Mouse (Mus musculus) midbrain, embryonic 14.5 days (tissue): ENCODE measurements at regions not wholly inside any gene's neighbourhood (a gene's known extent, or its start where the extent isn't known, plus 50 kb on each side); places are given as distances from the start of the nearest gene placed in this dataset.

Experiments used
- ATAC-seq: fragments of 200-750 bp; cut with Nextera tagmentation; 2 replicates; pipeline ENCODE4 v1.8.0; 2017; ENCODE audit warnings: moderate number of reproducible peaks, moderate library complexity; ENCODE audit not compliant: low FRiP score, low TSS enrichment
- DNase-seq: peaks from one replicate; pipeline ENCODE4 v3.0.0-alpha.2; 2015
- H3K27ac ChIP-seq: fragments of 300-500 bp; sonication (generic); replicated peaks from 2 replicates; pipeline ENCODE4 v1.5.1; 2014; ENCODE audit warnings: mild to moderate bottlenecking, low read depth, low read length, moderate library complexity
- H3K27me3 ChIP-seq: fragments of 300-500 bp; sonication (generic); 2 replicates; pipeline ENCODE4 v1.6.1; 2014; ENCODE audit warnings: low read length, control low read depth, mixed read lengths; ENCODE audit not compliant: control insufficient read depth, insufficient read depth
- H3K36me3 ChIP-seq: fragments of 300-500 bp; sonication (generic); 2 replicates; pipeline ENCODE4 v1.6.1; 2014; ENCODE audit warnings: low read length, control low read depth; ENCODE audit not compliant: control insufficient read depth, insufficient read depth
- H3K4me1 ChIP-seq: fragments of 300-500 bp; sonication (generic); 2 replicates; pipeline ENCODE4 v1.6.1; 2014; ENCODE audit warnings: mild to moderate bottlenecking, antibody characterized with exemption, low read length, control low read depth; ENCODE audit not compliant: control insufficient read depth, insufficient read depth
- H3K4me2 ChIP-seq: fragments of 300-500 bp; sonication (generic); 2 replicates; pipeline ENCODE4 v1.6.1; 2014; ENCODE audit warnings: mild to moderate bottlenecking, low read length, moderate library complexity
- H3K4me3 ChIP-seq: fragments of 300-500 bp; sonication (generic); replicated peaks from 2 replicates; pipeline ENCODE4 v1.5.1; 2014; ENCODE audit warnings: low read depth, low read length
- H3K9ac ChIP-seq: fragments of 300-500 bp; sonication (generic); replicated peaks from 2 replicates; pipeline ENCODE4 v1.6.1; 2014; ENCODE audit warnings: mild to moderate bottlenecking, low read length, moderate library complexity
- H3K9me3 ChIP-seq: fragments of 300-500 bp; sonication (generic); 2 replicates; pipeline ENCODE4 v1.6.1; 2016; ENCODE audit warnings: low read length, control low read depth, mixed read lengths; ENCODE audit not compliant: control insufficient read depth
- WGBS: fragments of 180-500 bp; shearing (Covaris S2); extraction: QIAGEN DNeasy Blood & Tissue Kit; methylation state at CpG from one replicate; pipeline ENCODE4 v1.1.7; 2014; 5-methylcytosine and 5-hydroxymethylcytosine counted together

DNA sequence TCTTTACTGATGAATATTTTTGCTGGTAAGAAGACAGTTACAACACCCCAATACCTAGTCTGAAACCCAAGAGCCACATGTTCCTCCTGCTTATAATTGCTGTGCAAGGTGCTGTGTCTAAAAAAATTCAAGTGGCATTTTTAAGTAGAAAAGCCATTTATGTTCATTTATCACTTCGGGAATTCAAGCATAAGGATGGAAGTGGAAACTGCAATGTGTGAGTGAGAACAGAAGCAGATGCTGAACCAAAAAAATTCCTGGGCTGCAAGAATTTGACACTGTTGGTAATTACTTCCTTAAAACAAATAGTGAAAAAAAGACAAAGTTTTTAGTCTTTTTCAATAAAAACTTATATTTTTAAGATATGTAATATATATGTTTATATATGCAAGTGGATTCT lies 3227.5 kb upstream of the Gm6569 start:
- Histone ChIP-seq H3K4me1 (no peaks in the 10 kb centered on the region), H3K36me3 (no peaks in the 10 kb centered on the region), H3K4me3 (no peak overlapping the region), H3K9me3 (no peaks in the 10 kb centered on the region), H3K9ac (no peak overlapping the region), H3K27me3 (no peaks in the 10 kb centered on the region), H3K27ac (no peak overlapping the region), H3K4me2 (no peak overlapping the region)
- DNase-seq (no peak), ATAC-seq (no peak)
- 94% methylated on average over 1 of the region's 1 CpGs for WGBS

- Histone ChIP-seq H3K9me3 (no peaks in the 10 kb centered on the region), H3K27ac (no peak overlapping the region), H3K36me3 (no peaks in the 10 kb centered on the region), H3K4me2 (no peak overlapping the region), H3K4me3 (no peak overlapping the region), H3K4me1 (no peaks in the 10 kb centered on the region), H3K27me3 (no peaks in the 10 kb centered on the region), H3K9ac (no peak overlapping the region)
- WGBS: 83% methylated on average over 2 of the region's 2 CpGs
- no peak for DNase-seq
- no peak for ATAC-seq
These were observed 3216.2 kb upstream of the Gm6569 start for GRCm38 (mm10) chr15:70618131-70618674.

- Histone ChIP-seq H3K36me3 (no peaks in the 10 kb centered on the region), H3K4me2 (no peak overlapping the region), H3K4me1 (no peaks in the 10 kb centered on the region), H3K9me3 (no peaks in the 10 kb centered on the region), H3K9ac (no peak overlapping the region), H3K4me3 (no peak overlapping the region), H3K27me3 (no peaks in the 10 kb centered on the region), H3K27ac (no peak overlapping the region)
- 81% methylated on average over 2 of the region's 2 CpGs for WGBS
- ATAC-seq (no peak), DNase-seq (no peak)
These were observed 3193.3 kb upstream of the Gm6569 start for GRCm38 (mm10) chr15:70641051-70641552.

DNA sequence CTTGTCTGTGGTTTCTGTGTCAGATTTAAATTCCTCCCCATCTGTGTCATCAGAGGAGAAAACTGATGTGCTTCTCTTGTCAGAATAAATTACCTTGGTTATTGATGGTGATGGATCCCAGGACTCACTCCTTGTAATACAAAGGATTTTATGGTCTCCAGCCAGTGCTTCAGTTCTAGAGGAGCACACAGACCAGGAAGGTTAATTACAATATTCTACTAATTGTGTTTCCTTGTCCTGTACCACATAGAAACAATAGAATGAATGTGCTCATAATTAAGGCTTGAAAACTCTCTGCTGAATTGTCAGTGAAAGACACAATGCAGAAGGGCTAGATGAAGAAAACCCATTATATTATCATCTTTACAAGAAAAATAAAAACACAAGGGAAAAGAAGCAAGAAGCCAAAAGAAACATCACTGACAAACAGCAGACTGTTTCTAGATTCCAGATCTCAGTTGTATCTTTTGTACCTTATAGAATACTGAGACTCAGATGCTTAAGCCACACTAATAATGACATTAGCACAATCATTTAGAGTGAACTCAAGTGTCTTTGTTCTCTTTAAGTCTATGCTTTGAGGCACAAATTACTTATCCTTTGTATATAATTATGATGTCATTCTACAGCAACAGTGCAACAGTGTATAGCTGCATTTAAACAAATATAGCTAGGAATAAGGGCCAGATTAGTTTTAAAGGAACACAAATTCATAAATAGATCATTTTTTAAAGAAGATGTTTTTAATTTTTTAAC lies 3189.7 kb upstream of the Gm6569 start:
- no peaks in the 10 kb centered on the region for H3K4me1 ChIP-seq
- H3K9ac ChIP-seq: no peak overlapping the region
- no peaks in the 10 kb centered on the region for H3K9me3 ChIP-seq
- no peaks in the 10 kb centered on the region for H3K36me3 ChIP-seq
- ATAC-seq (no peak), DNase-seq (peak; percentile 29)
- H3K4me3 ChIP-seq: no peak overlapping the region
- no peak overlapping the region for H3K27ac ChIP-seq
- H3K27me3 ChIP-seq: no peaks in the 10 kb centered on the region
- H3K4me2 ChIP-seq: no peak overlapping the region

DNA sequence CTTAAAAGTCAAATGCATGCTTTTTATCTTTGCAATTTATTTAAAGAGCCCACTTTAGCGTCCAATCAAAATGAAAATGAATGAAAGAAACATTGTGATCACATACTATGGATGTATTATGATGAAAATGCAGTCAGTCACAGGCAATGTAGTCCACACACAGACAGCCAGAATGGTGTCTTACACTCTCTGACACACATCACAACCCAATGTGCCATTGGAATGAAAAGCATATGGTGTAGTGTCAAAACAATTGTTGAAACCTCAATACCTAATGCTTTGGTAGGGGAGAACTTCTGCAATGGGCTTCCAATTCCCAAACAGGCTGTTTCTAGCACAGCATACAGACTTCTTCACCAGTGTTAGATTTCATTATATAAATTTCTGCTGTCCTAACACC lies 3158.8 kb upstream of the Gm6569 start:
- Histone ChIP-seq H3K36me3 (no peaks in the 10 kb centered on the region), H3K27me3 (no peaks in the 10 kb centered on the region), H3K27ac (no peak overlapping the region), H3K4me1 (no peaks in the 10 kb centered on the region), H3K4me2 (no peak overlapping the region), H3K4me3 (no peak overlapping the region), H3K9ac (no peak overlapping the region), H3K9me3 (no peaks in the 10 kb centered on the region)
- WGBS: 80% methylated on average over 1 of the region's 1 CpGs
- DNase-seq (no peak), ATAC-seq (no peak)

- ATAC-seq: no peak
- WGBS: 73% methylated on average over 2 of the region's 2 CpGs
- H3K27me3 ChIP-seq: no peaks in the 10 kb centered on the region
- no peaks in the 10 kb centered on the region for H3K36me3 ChIP-seq
- no peak for DNase-seq
- no peaks in the 10 kb centered on the region for H3K4me1 ChIP-seq
- H3K9me3 ChIP-seq: no peaks in the 10 kb centered on the region
- H3K4me3 ChIP-seq: no peak overlapping the region
- H3K4me2 ChIP-seq: no peak overlapping the region
- H3K9ac ChIP-seq: no peak overlapping the region
- H3K27ac ChIP-seq: no peak overlapping the region
These were observed 3129.8 kb upstream of the Gm6569 start for GRCm38 (mm10) chr15:70704547-70704946.

- Histone ChIP-seq H3K27me3 (no peaks in the 10 kb centered on the region), H3K4me2 (no peak overlapping the region), H3K4me1 (0 out of 2 replicates have a peak, but pooled peaks cover 8% of the 10 kb centered on the region), H3K9ac (no peak overlapping the region), H3K27ac (no peak overlapping the region), H3K4me3 (no peak overlapping the region), H3K36me3 (no peaks in the 10 kb centered on the region), H3K9me3 (no peaks in the 10 kb centered on the region)
- ATAC-seq (no peak; the same call in 1 of the 2 replicates), DNase-seq (peak; percentile 48)
These were observed 3120.6 kb upstream of the Gm6569 start for GRCm38 (mm10) chr15:70713736-70714135.

DNA sequence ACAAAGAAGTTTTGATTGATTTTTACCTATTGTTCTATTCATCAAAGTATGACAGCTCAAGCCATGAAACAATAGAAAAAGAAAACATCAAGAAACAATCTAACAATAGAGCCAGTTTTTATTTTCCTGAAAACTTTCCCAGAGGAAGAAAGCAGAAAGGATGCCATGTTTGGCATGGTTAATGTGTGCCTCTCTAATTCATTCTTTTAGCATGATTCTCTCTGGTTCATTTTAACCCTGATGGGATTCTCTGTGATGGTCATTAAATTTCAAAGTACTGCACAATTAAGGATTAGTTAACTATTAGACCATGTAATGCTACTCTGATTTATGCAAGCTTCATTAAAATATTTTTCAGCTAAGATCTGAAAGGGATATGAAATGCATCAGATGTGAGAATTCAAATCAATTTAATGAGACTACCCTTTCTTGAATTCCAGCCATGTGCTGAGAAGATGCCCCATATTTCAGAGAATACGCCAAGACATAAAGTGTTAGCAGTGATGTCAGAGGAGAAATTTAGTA lies 3106.9 kb upstream of the Gm6569 start:
- Histone ChIP-seq H3K9me3 (no peaks in the 10 kb centered on the region), H3K9ac (no peak overlapping the region), H3K36me3 (no peaks in the 10 kb centered on the region), H3K27ac (no peak overlapping the region), H3K4me1 (no peaks in the 10 kb centered on the region), H3K4me3 (no peak overlapping the region), H3K27me3 (no peaks in the 10 kb centered on the region), H3K4me2 (no peak overlapping the region)
- no peak for DNase-seq
- 84% methylated on average over 1 of the region's 1 CpGs for WGBS
- ATAC-seq: no peak

DNA sequence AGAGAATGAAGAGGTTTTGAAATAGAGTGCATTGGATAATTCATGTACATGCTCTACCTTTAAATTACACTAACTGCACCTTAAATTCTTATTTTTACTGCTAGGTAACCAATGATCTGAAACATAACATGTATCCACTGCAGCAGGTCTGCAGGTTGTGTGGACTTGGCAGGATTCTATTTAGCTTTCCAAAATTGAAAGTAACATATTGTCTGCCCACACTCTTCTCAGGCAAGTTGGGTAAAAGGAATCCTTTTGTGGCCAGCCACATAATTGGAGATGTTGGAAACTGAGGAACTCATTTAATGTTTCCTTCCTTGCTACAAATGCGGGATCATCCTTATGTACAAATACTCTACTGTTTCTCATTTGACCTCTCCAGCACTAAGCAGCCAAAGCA lies 3106.4 kb upstream of the Gm6569 start:
- Histone ChIP-seq H3K27me3 (no peaks in the 10 kb centered on the region), H3K4me2 (no peak overlapping the region), H3K4me3 (no peak overlapping the region), H3K4me1 (no peaks in the 10 kb centered on the region), H3K27ac (no peak overlapping the region), H3K9ac (no peak overlapping the region), H3K36me3 (no peaks in the 10 kb centered on the region), H3K9me3 (no peaks in the 10 kb centered on the region)
- no peak for ATAC-seq
- DNase-seq: no peak
- 98% methylated on average over 1 of the region's 1 CpGs for WGBS
